ENCODE assay signal across 21 mouse cellular contexts in the genomic region with DNA sequence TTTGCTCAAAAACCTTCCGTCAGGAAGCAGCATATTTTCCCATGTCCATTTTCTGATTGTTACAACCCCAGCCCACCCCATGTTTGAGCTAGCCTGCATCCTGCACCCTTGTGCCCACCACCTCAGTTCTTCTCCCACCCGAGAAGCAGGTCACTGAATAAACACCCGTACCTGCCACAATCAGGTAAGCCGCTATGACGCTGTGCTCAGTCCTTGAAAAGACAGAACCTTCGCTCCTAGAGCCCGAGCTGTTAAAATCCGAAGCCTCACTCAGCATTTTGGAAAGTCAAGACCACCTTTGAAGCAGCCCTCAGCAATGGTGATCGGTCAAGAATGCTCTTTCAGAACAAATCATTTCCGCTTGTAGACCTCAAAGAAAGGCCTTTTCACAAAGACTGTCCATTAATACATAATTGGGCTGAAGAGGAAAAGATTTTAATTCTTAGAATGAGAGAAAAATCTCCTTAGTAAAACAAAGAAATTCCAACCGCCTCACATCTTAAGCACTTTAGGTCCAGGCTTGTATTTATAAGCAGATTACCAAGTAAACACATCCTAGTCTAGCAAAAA. TPM values are rescaled to one million over a fixed set of nuclear protein-coding genes. Genes with fewer than 3 reads are reported as not detected.
DNase-seq lines count a peak whose midpoint lies in the region; ATAC-seq lines count a peak whose summit lies in the region.
"Had no signal": no experiment of that assay in that cellular context is flagged by ENCODE, and none has a peak within 500 bp of the region (broad histone marks: within the 10 kb centered on the region; RNA-seq: fewer than 3 reads in every experiment).

Gene Rrh, minus strand, starts transcription at position 382 of the 570 bp plus-strand sequence.

- intact Hi-C loops in heart, postnatal 25 days (cut with DNase I): loop anchor here (10.0 kb wide), 1 partner anchor 287 kb away; the partner anchor contains the start of gene Elovl6

- 80% methylated on average over 11 of the region's 11 CpGs for WGBS in hindbrain, embryonic 10.5 days

- H3K27ac ChIP-seq in hindbrain, embryonic 10.5 days: no peak within 1 kb of the TSS
- H3K27ac ChIP-seq: embryonic facial prominence, embryonic 12.5 days; forebrain, embryonic 12.5 days; forebrain, embryonic 15.5 days had no signal

- H3K27me3 ChIP-seq in hindbrain, embryonic 10.5 days (ENCODE audit: insufficient read depth, poor library complexity, severe bottlenecking): no peaks in the 10 kb centered on the region
- H3K27me3 ChIP-seq: embryonic facial prominence, embryonic 12.5 days; forebrain, embryonic 12.5 days; forebrain, embryonic 15.5 days; Patski had no signal

- H3K4me1 ChIP-seq in hindbrain, embryonic 10.5 days (replicated peaks): no peaks in the 10 kb centered on the region
- H3K4me1 ChIP-seq: embryonic facial prominence, embryonic 12.5 days; forebrain, embryonic 15.5 days had no signal

- no peak within 1 kb of the TSS for H3K4me3 ChIP-seq in hindbrain, embryonic 10.5 days
- H3K4me3 ChIP-seq: embryonic facial prominence, embryonic 10.5 days; embryonic facial prominence, embryonic 12.5 days; forebrain, embryonic 12.5 days; forebrain, embryonic 15.5 days had no signal

- H3K9me3 ChIP-seq in hindbrain, embryonic 10.5 days: no peaks in the 10 kb centered on the region
- H3K9me3 ChIP-seq: embryonic facial prominence, embryonic 10.5 days; embryonic facial prominence, embryonic 12.5 days; forebrain, embryonic 12.5 days; forebrain, embryonic 15.5 days had no signal

- peaks cover 59% of the 10 kb centered on the region for H3K36me3 ChIP-seq in hindbrain, embryonic 10.5 days

- no peak for ATAC-seq in frontal cortex, adult (ENCODE audit: low TSS enrichment)
- ATAC-seq: forebrain, embryonic 15.5 days; forebrain, postnatal 0 days had no signal

- peak; percentile 55 for DNase-seq in heart, adult 11 months
- no peak for DNase-seq in heart, postnatal 25 days (ENCODE audit: low spot score)
- peak; percentile 74 for DNase-seq in retina, embryonic 14.5 days (ENCODE audit: low spot score)
- no peak for DNase-seq in hindbrain, embryonic 10.5 days (ENCODE audit: low spot score)
- DNase-seq: adrenal gland, adult 8-10 months; cerebellum, adult 11-12 months; cerebellum, adult 2 months; cerebellum, adult 9-10 months; cerebellum, postnatal 10 days; cerebellum, postnatal 25 days; forebrain, postnatal 0 days had no signal

RNA-seq across cellular contexts. Expression of gene Rrh, which starts in this region (rescaled TPM):
- total RNA-seq in heart, postnatal 25 days (2021): not detected
- 0.09 and 0.14 TPM in 2 replicates for polyA plus RNA-seq in hindbrain, embryonic 10.5 days (2016; fragmentation: Nextera tagmentation; extraction: Ambion mirVana)
- total RNA-seq: adrenal gland, adult 18-20 months; adrenal gland, postnatal 36 days had no signal
- polyA plus RNA-seq: activated CD4-positive, CD25-positive, alpha-beta regulatory T cell, adult 4 months; embryonic facial prominence, embryonic 14.5 days had no signal

Comparison
In these comparisons a context has a peak if more than half of its experiments do, and no peak if none do; other contexts are left out.
1. DNase-seq: peak in heart, adult 11 months (single experiment) and retina, embryonic 14.5 days (single experiment); none in heart, postnatal 25 days (single experiment) and hindbrain, embryonic 10.5 days (single experiment).